Mouse (Mus musculus) testis, adult 2 months (tissue): Measurements from ENCODE around the gene Samd13. TPM values are rescaled to one million over a fixed set of nuclear protein-coding genes. Genes with fewer than 3 reads are reported as not detected.
A peak's percentile ranks its signal among the peaks of the same experiment; 100 is the strongest.

Experiments
- H3K27ac ChIP-seq: fragments of 200-500 bp; 2 replicates; pipeline ENCODE4 v1.5.1; 2012; ENCODE audit warnings: low read depth, low read length; ENCODE audit not compliant: control insufficient read depth, insufficient read depth
- H3K27me3 ChIP-seq: fragments of 200-500 bp; 2 replicates; pipeline ENCODE4 v1.6.1; 2012; ENCODE audit warnings: mild to moderate bottlenecking, low read length, moderate library complexity; ENCODE audit not compliant: control insufficient read depth, insufficient read depth
- H3K36me3 ChIP-seq: fragments of 200-500 bp; 2 replicates; pipeline ENCODE4 v1.6.1; 2012; ENCODE audit warnings: mild to moderate bottlenecking, low read length; ENCODE audit not compliant: control insufficient read depth, insufficient read depth
- H3K4me1 ChIP-seq: fragments of 200-500 bp; 2 replicates; pipeline ENCODE4 v1.6.1; 2012; ENCODE audit warnings: low read length; ENCODE audit not compliant: control insufficient read depth, insufficient read depth
- H3K4me3 ChIP-seq: fragments of 200-500 bp; 2 replicates; pipeline ENCODE4 v1.5.1; 2012; ENCODE audit warnings: low read depth, mild to moderate bottlenecking, low read length, moderate library complexity, mixed read lengths; ENCODE audit not compliant: control insufficient read depth
- CTCF ChIP-seq: fragments of 200-500 bp; IDR thresholded peaks from 2 replicates; pipeline ENCODE4 v1.5.1; 2012; ENCODE audit warnings: low read depth, mild to moderate bottlenecking, inconsistent platforms, low read length, moderate library complexity; ENCODE audit not compliant: control insufficient read depth, insufficient read depth, insufficient replicate concordance
- POLR2A ChIP-seq: fragments of 200-500 bp; IDR thresholded peaks from 2 replicates; pipeline ENCODE4 v1.6.1; 2012; ENCODE audit warnings: low read depth, mild to moderate bottlenecking, inconsistent platforms, low read length, moderate library complexity; ENCODE audit not compliant: control insufficient read depth
- polyA plus RNA-seq: library from polyadenylated mRNA; depleted of rRNA; stranded (reverse); fragments of >200 nt; gene quantifications from 2 replicates; pipeline ENCODE4 v1.2.3, GENCODE M21; 2012

Gene Samd13
- polyA plus RNA-seq, 1 experiment, result not detected

GRCm38 (mm10) chr3:146687121-146687725 is 1.8 kb upstream of the Samd13 start:
- H3K36me3 ChIP-seq, result no peaks in the 10 kb centered on the region
- TF ChIP-seq POLR2A (no peak), CTCF (no peak)

GRCm38 (mm10) chr3:146686428-146686827 is 1.0 kb upstream of the Samd13 start:
- H3K4me1 ChIP-seq, result peaks cover 11% of the 10 kb centered on the region
- no peaks in the 10 kb centered on the region for H3K36me3 ChIP-seq
- peaks cover 8% of the 10 kb centered on the region; the same call in 1 of the 2 replicates for H3K27me3 ChIP-seq
- H3K4me3 ChIP-seq, result peak overlapping the region; percentile 41; the same call in 1 of the 2 replicates
- TF ChIP-seq POLR2A (no peak), CTCF (no peak)
- no peak overlapping the region for H3K27ac ChIP-seq

More at GRCm38 (mm10) chr3:146687121-146687725, 1.8 kb upstream of the Samd13 start:
- no peak overlapping the region for H3K27ac ChIP-seq
- peaks cover 11% of the 10 kb centered on the region for H3K4me1 ChIP-seq
- peaks cover 8% of the 10 kb centered on the region; the same call in 1 of the 2 replicates for H3K27me3 ChIP-seq
- no peak overlapping the region for H3K4me3 ChIP-seq

GRCm38 (mm10) chr3:146683095-146683494 is 2.3 kb downstream of the Samd13 start:
- no peak overlapping the region for H3K4me3 ChIP-seq
- TF ChIP-seq POLR2A, result no peak
- TF ChIP-seq CTCF, result no peak
- peaks cover 8% of the 10 kb centered on the region; the same call in 1 of the 2 replicates for H3K27me3 ChIP-seq
- no peak overlapping the region for H3K27ac ChIP-seq
- peaks cover 18% of the 10 kb centered on the region for H3K4me1 ChIP-seq
- H3K36me3 ChIP-seq, result no peaks in the 10 kb centered on the region

- Histone ChIP-seq H3K4me1 (peaks cover 16% of the 10 kb centered on the region), H3K4me3 (no peak overlapping the region), H3K36me3 (no peaks in the 10 kb centered on the region), H3K27me3 (peaks cover 8% of the 10 kb centered on the region; the same call in 1 of the 2 replicates), H3K27ac (no peak overlapping the region)
- TF ChIP-seq POLR2A, result no peak
- no peak for TF ChIP-seq CTCF
Observed at GRCm38 (mm10) chr3:146682140-146682651, 3.2 kb downstream of the Samd13 start.

GRCm38 (mm10) chr3:146681696-146682095 is 3.7 kb downstream of the Samd13 start:
- Histone ChIP-seq H3K4me1 (peaks cover 16% of the 10 kb centered on the region), H3K27ac (no peak overlapping the region), H3K27me3 (peaks cover 8% of the 10 kb centered on the region; the same call in 1 of the 2 replicates), H3K4me3 (no peak overlapping the region), H3K36me3 (no peaks in the 10 kb centered on the region)
- no peak for TF ChIP-seq CTCF

GRCm38 (mm10) chr3:146680625-146681024 is 4.8 kb downstream of the Samd13 start:
- Histone ChIP-seq H3K36me3 (no peaks in the 10 kb centered on the region), H3K4me3 (no peak overlapping the region), H3K27ac (no peak overlapping the region), H3K4me1 (peaks cover 16% of the 10 kb centered on the region), H3K27me3 (peaks cover 8% of the 10 kb centered on the region; the same call in 1 of the 2 replicates)
- TF ChIP-seq POLR2A (no peak), CTCF (no peak)

GRCm38 (mm10) chr3:146679646-146680045 is 5.7 kb downstream of the Samd13 start:
- no peak overlapping the region for H3K27ac ChIP-seq
- H3K4me1 ChIP-seq, result peaks cover 8% of the 10 kb centered on the region
- H3K4me3 ChIP-seq, result peak overlapping the region; percentile 5; the same call in 1 of the 2 replicates
- TF ChIP-seq POLR2A (no peak), CTCF (no peak)
- H3K36me3 ChIP-seq, result no peaks in the 10 kb centered on the region
- no peaks in the 10 kb centered on the region for H3K27me3 ChIP-seq

GRCm38 (mm10) chr3:146676193-146676592 is 9.2 kb downstream of the Samd13 start:
- TF ChIP-seq CTCF, result no peak
- TF ChIP-seq POLR2A, result no peak
- Histone ChIP-seq H3K4me3 (no peak overlapping the region), H3K36me3 (no peaks in the 10 kb centered on the region), H3K4me1 (peaks cover 6% of the 10 kb centered on the region), H3K27ac (no peak overlapping the region), H3K27me3 (no peaks in the 10 kb centered on the region)
